Mouse (Mus musculus) G1E (cell line): Measurements from ENCODE around the gene Tcirg1. TPM values are rescaled to one million over a fixed set of nuclear protein-coding genes. Genes with fewer than 3 reads are reported as not detected.

Source experiments
- ATAC-seq: 2 replicates; pipeline ENCODE4 v1.8.0; 2016; ENCODE audit warnings: mild to moderate bottlenecking; ENCODE audit not compliant: insufficient number of reproducible peaks, poor library complexity, low FRiP score, severe bottlenecking; ENCODE audit errors: extremely low read depth
- DNase-seq: peaks from one replicate; pipeline ENCODE4 v3.0.0; 2012; ENCODE audit warnings: low spot score
- H3K27me3 ChIP-seq: 2 replicates; pipeline ENCODE4 v1.6.1; 2012; ENCODE audit warnings: mild to moderate bottlenecking, low read length, inconsistent platforms; ENCODE audit not compliant: insufficient read depth
- H3K36me3 ChIP-seq: replicated peaks from 2 replicates; pipeline ENCODE3; 2012; ENCODE audit warnings: mild to moderate bottlenecking, inconsistent platforms
- H3K4me1 ChIP-seq: 2 replicates; pipeline ENCODE4 v1.6.1; 2012; ENCODE audit warnings: low read depth, low read length, inconsistent platforms, mixed read lengths; ENCODE audit not compliant: insufficient read depth
- H3K4me3 ChIP-seq: 2 replicates; pipeline ENCODE4 v1.5.1; 2012; ENCODE audit warnings: low read depth, mild to moderate bottlenecking, inconsistent platforms, low read length, moderate library complexity, mixed read lengths
- H3K9me3 ChIP-seq: replicated peaks from 2 replicates; pipeline ENCODE4 v1.6.1; 2012; ENCODE audit warnings: inconsistent platforms
- CTCF ChIP-seq: IDR thresholded peaks from 2 replicates; pipeline ENCODE4 v1.5.1; 2012; ENCODE audit warnings: low read depth, low read length, inconsistent platforms, mixed read lengths
- GATA1 ChIP-seq: IDR thresholded peaks from 2 replicates; pipeline ENCODE4 v1.6.1; 2012; ENCODE audit warnings: borderline replicate concordance, low read length, inconsistent platforms, mixed read lengths
- GATA2 ChIP-seq: IDR thresholded peaks from 2 replicates; pipeline ENCODE4 v1.6.1; 2012; ENCODE audit warnings: low read depth, low read length, inconsistent platforms, borderline replicate concordance
- POLR2AphosphoS5 ChIP-seq: IDR thresholded peaks from 2 replicates; pipeline ENCODE4 v1.6.1; 2012; ENCODE audit warnings: low read depth, low read length, inconsistent platforms; ENCODE audit not compliant: insufficient replicate concordance
- TAL1 ChIP-seq: conservative IDR thresholded peaks from 2 replicates; pipeline ENCODE4 v1.6.1; 2012; ENCODE audit warnings: low read depth, low read length, inconsistent platforms, mixed read lengths
- polyA plus RNA-seq: library from polyadenylated mRNA; stranded (reverse); fragments of >175 nt; gene quantifications from 2 replicates; pipeline ENCODE4 v1.2.3, GENCODE M21; 2012
- total RNA-seq, 2 experiments: library from RNA; stranded (forward) in 1 of 2; stranded (reverse) in 1 of 2; fragments of 200-1000 nt in 1 of 2; fragments of >200 nt in 1 of 2; fragmentation: Nextera tagmentation in 1 of 2; gene quantifications; 2 replicates each; pipeline ENCODE4 v1.2.3; 2014 to 2017

The Tcirg1 gene
- total and polyA plus RNA-seq, 3 experiments, result 30.7 to 43.9 (median 37.0) TPM

DNA sequence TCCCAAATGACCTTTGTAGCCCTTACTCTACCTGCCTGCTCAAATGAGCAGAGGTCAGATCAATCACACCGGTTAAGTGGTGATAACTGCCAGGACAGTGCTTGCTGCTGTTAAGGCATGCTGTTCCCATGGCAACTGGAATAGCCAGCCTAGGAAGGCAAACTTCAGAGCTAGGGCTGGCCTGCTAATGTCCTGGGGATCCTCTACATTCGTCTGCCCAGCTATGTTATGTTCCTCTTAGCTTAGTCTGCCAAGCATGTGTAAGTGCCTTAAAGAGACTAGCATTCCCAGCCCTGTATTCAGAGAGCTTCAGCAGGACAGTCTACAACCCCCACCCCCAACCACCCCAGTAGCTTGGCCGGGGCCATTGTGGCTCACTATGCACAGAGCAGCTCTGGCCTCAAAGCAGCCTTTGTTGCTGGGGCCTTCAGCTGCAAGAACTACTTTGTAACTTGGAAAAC, 11.7 kb downstream of the Tcirg1 start:
- Histone ChIP-seq H3K4me1 (no peaks in the 10 kb centered on the region), H3K9me3 (no peaks in the 10 kb centered on the region), H3K36me3 (peaks cover 99% of the 10 kb centered on the region), H3K27me3 (no peaks in the 10 kb centered on the region), H3K4me3 (no peak overlapping the region)
- no peak for DNase-seq
- ATAC-seq, result no peak
- TF ChIP-seq CTCF (no peak), GATA2 (no peak), GATA1 (no peak), POLR2AphosphoS5 (no peak), TAL1 (no peak)

DNA sequence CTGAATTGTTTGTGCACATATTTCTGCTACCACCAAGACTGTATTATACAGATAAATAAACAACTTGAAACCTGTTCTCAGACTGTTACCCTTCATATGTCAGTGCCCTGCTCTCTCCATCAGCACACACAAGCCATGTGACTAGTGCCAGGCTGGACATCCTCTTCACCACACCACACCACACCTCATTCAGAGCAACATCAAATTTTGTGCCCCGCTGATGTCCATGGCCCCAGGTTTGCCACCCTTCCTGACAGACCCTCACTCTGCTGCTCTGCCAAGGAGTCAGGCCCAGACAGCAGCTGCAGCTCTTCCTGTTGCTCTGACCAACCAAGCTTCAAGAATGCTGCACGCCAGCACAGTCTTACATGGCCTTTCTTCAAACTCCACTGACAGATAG, 12.6 kb downstream of the Tcirg1 start:
- Histone ChIP-seq H3K4me1 (no peaks in the 10 kb centered on the region), H3K27me3 (no peaks in the 10 kb centered on the region), H3K9me3 (no peaks in the 10 kb centered on the region), H3K36me3 (peaks cover 98% of the 10 kb centered on the region), H3K4me3 (no peak overlapping the region)
- ATAC-seq, result no peak
- no peak for TF ChIP-seq GATA2
- no peak for TF ChIP-seq CTCF
- no peak for TF ChIP-seq TAL1
- TF ChIP-seq GATA1, result no peak
- no peak for TF ChIP-seq POLR2AphosphoS5
- DNase-seq, result no peak

DNA sequence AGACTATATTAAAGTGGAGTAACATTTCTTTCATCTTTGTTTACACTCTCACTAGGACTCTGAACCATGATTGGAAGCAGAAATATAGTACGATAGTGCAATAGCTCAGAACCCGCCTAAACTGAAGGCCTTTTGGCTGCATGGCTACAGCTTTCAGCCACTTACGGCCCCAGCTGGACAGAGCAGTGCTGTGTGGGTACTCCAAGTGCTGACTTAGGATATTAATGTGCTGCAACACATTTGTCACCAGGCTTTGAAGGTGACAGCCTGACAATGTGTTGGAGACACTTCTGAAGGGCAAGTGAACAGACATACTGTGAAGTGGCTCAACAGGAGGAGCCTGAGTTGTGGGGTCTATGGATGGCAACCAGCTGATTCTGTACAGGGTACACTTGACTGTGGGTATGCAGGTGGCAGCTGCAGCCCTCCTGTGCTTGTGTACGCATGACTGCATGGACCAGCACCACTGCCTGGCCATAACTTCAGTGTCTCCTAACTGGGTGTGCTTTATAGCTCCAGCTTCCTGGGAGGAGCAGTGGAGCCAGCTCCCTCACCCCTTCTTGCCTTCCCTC, 13.3 kb downstream of the Tcirg1 start:
- H3K36me3 ChIP-seq, result peaks cover 98% of the 10 kb centered on the region
- no peaks in the 10 kb centered on the region for H3K27me3 ChIP-seq
- no peaks in the 10 kb centered on the region for H3K9me3 ChIP-seq
- DNase-seq (no peak), ATAC-seq (no peak)
- H3K4me1 ChIP-seq, result no peaks in the 10 kb centered on the region
- H3K4me3 ChIP-seq, result no peak overlapping the region
- TF ChIP-seq CTCF (no peak), GATA1 (no peak), TAL1 (no peak), POLR2AphosphoS5 (no peak), GATA2 (no peak)

DNA sequence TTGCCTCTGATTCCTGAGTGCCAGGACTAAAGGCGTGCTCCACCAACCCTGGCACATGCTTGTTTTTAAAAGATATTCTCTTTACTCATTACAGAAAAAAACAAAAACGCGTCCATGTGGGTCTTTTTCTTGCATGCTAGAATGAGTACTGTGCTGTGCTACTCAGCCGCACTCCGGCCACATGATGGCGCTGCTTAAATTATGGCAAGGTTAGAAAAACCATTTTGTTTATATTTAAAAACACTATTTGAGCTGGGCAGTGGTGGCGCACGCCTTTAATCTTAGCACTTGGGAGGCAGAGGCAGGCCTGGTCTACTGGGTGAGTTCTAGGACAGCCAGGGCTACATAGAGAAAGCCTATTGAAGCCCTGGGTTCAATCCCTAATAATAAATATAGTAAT, 16.8 kb downstream of the Tcirg1 start:
- H3K27me3 ChIP-seq, result no peaks in the 10 kb centered on the region
- TF ChIP-seq TAL1, result no peak
- no peak for TF ChIP-seq POLR2AphosphoS5
- no peak for TF ChIP-seq CTCF
- TF ChIP-seq GATA2, result no peak
- no peak for TF ChIP-seq GATA1
- no peaks in the 10 kb centered on the region for H3K9me3 ChIP-seq
- DNase-seq, result no peak
- peaks cover 93% of the 10 kb centered on the region for H3K36me3 ChIP-seq
- no peak overlapping the region for H3K4me3 ChIP-seq
- no peaks in the 10 kb centered on the region for H3K4me1 ChIP-seq
- no peak for ATAC-seq

DNA sequence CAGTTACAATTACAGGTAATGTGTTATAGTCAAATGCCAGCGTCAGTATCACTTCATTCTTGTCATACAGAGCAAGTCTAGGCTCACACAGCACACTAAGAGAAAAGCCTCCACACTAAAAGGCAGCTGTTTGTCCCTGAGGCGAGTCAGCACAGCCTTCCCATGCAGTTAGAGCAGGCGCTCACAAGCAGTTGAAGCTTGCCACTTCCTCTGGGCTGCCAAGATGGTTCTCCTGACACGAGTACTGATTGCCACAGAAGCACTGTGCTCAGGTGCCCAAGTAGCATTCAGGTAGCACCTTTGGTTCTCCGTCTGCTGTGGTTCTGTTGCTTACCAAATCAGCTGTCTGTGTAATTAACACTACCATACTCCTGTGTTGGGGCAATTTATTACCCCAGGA, 17.8 kb downstream of the Tcirg1 start:
- TF ChIP-seq POLR2AphosphoS5 (no peak), GATA2 (no peak), TAL1 (no peak), GATA1 (no peak), CTCF (no peak)
- ATAC-seq, result no peak
- no peaks in the 10 kb centered on the region for H3K27me3 ChIP-seq
- peaks cover 93% of the 10 kb centered on the region for H3K36me3 ChIP-seq
- H3K9me3 ChIP-seq, result no peaks in the 10 kb centered on the region
- no peak for DNase-seq
- H3K4me1 ChIP-seq, result no peaks in the 10 kb centered on the region
- H3K4me3 ChIP-seq, result no peak overlapping the region

DNA sequence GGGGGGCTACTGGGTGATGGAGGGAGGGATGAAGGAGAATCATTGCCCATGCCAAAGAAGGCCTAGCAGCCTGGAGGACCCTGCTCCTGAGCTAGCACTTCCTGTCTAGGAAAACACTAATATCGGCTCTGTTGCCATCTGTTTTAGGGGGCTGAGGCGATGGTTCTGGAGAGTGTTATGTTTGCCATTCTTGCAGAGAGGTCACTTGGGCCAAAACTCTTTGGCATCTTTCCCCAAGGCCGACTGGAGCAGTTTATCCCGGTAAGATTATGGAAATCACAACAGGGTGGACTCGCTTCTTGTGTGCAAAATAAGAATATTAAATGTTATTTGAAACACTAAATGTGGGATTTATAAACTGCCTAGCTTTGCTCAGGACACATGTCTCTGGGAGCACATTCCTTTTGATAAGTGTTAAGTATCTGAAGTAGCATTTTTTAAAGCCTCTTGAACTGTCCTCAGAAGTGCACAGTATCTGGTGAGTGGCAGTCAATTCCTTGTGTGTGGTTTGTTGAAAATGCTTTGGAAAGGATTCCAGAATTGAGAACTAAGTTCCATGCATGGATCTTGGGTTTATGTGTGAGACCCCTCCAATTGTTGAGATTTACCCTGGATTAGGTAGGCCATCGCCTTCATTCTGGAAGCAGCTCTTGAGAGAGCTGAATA, 22.5 kb downstream of the Tcirg1 start:
- TF ChIP-seq POLR2AphosphoS5 (no peak), TAL1 (no peak), CTCF (no peak), GATA1 (no peak), GATA2 (no peak)
- peaks cover 65% of the 10 kb centered on the region for H3K36me3 ChIP-seq
- ATAC-seq (no peak), DNase-seq (no peak)
- no peaks in the 10 kb centered on the region for H3K4me1 ChIP-seq
- no peaks in the 10 kb centered on the region for H3K27me3 ChIP-seq
- no peak overlapping the region for H3K4me3 ChIP-seq
- no peaks in the 10 kb centered on the region for H3K9me3 ChIP-seq
